Mouse (Mus musculus): Measurements from ENCODE around the gene Rgs4. TPM values are rescaled to one million over a fixed set of nuclear protein-coding genes. Genes with fewer than 3 reads are reported as not detected.

Rgs4 gene
- total RNA-seq, 1 experiment from 2014 or later, result not detected

DNA sequence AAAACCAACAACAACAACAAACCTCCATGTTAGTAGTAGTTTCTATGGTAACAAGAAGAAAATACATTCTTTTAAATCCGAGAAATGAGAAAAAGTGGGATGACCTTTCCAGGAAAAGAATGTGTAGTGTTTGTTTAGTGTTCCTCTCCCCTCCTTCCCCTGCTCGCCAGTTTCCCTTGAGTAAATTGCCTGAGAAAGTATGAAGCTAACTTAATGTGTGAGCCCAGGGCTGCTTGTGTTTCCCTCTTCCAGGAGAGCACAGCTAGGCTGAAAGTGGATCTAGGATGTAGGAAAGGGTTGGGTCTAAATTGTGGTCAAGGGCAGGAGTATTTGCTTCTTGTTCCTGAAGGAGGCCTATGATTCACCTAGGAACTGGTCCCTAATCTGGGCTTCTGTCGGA lies 53.9 kb downstream of the Rgs4 start:
- no peak for ATAC-seq (ENCODE audit: extremely low read depth, insufficient number of reproducible peaks, low FRiP score, poor library complexity, severe bottlenecking)

- ATAC-seq (ENCODE audit: extremely low read depth, insufficient number of reproducible peaks, low FRiP score, poor library complexity, severe bottlenecking), result no peak
These were observed 54.4 kb downstream of the Rgs4 start for GRCm38 (mm10) chr1:169693040-169693439.

Other genes starting within 250 kb of the Rgs4 start
- gene Nuf2, start 216.2 kb downstream of the Rgs4 start, total RNA-seq (2017), result 4.2 TPM in 1 of 2 replicates, not detected in the other
- not detected in 2 replicates for gene Rgs5, start 92.1 kb downstream of the Rgs4 start, total RNA-seq (2017)
- gene Ccdc190, start 181.0 kb upstream of the Rgs4 start, total RNA-seq (2017), result not detected in 2 replicates
- 3.4 and 4.3 TPM in 2 replicates for gene Hsd17b7, start 221.6 kb upstream of the Rgs4 start, total RNA-seq (2017)

Data from neutrophil, adult 5-6 weeks (primary cell).